Mouse (Mus musculus): ENCODE measurements around the gene Aarsd1. TPM values are rescaled to one million over a fixed set of nuclear protein-coding genes. Genes with fewer than 3 reads are reported as not detected.
A peak's percentile ranks its signal among the peaks of the same experiment; 100 is the strongest.
"Not testable (repeated sequence)": the region's sequence is repeated elsewhere in the genome, so short reads cannot be mapped to it uniquely, and the experiment has no call there.

The Aarsd1 gene
- 10 to 100 TPM; 33.4 to 42.2 TPM for total RNA-seq (2021)
- long read RNA-seq, experiment 1, transcript Aarsd1-201 (12 exons, 1,516 nt), result major isoform, 45 of 56 reads
- long read RNA-seq, experiment 1, partial matches to known transcripts, result 7 of 56 reads
- long read RNA-seq, experiment 1, other reads (novel, unspliced or antisense), result 4 of 56 reads
- long read RNA-seq, experiment 2, transcript Aarsd1-201 (12 exons, 1,516 nt), result major isoform, 44 of 54 reads
- long read RNA-seq, experiment 2, partial matches to known transcripts, result 2 of 54 reads
- long read RNA-seq, experiment 2, other reads (novel, unspliced or antisense), result 8 of 54 reads

DNA sequence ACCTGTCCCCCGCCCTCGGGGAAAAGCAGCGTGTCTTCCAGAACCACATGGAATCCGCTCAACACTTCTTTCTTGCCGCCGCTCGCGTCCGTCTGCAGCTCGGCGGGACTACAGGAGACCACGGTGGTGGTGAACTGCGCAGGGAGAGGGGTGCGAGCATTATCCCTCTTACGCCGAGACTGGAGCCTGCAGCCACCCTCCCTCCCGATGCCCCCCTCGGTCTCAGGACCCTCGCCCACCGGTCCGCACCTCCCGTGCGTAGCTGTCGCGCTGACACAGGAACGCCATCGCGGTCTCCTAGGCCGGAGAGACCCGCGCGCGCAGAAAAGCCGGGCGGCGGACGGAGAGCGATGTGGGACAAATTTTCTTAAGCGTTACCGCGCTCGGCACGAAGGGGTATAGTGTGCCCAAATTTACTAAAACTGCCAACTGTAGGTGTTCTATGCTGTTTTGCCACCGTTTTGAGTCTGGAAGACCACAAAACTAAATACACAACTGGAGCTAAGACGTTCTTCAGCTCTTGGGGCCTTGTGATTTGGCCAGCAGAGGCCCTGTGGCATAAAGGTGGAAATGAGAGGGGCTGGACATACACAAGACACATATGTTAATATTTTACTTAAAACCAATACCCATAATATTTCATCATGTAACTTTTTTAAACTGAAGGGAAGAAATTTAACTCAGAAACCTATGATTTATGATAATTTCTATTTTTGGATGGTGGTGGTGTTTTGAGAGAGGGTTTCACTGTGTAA, at the start of gene Aarsd1:
Gene Aarsd1 (minus strand): TSS at position 515 of the 755 bp plus-strand sequence.
- intact Hi-C loops (cut with DNase I), result no loop called here
- DNase-seq (ENCODE audit: low spot score in 2 of 2), result peak; percentile 84 to 91

GRCm38 (mm10) chr11:101466552-101466950, 49.1 kb upstream of the Aarsd1 start:
- intact Hi-C loops (cut with DNase I), result loop anchor here (5.0 kb wide), 2 partner anchors 51 to 86 kb away; partner anchors contain the start of genes Brca1 and Nbr1
- not testable (repeated sequence) for DNase-seq (ENCODE audit: low spot score in 2 of 2)

GRCm38 (mm10) chr11:101465869-101466551, 48.6 kb upstream of the Aarsd1 start, which contains the start of gene Vat1:
Gene Vat1 (minus strand): TSS chr11:101466230.
- intact Hi-C loops (cut with DNase I), result loop anchor here (5.0 kb wide), 2 partner anchors 51 to 86 kb away; partner anchors contain the start of genes Brca1 and Nbr1
- DNase-seq (ENCODE audit: low spot score in 2 of 2), result peak in 1 of 2 experiments; percentile 55

GRCm38 (mm10) chr11:101465101-101465868, 47.9 kb upstream of the Aarsd1 start:
- intact Hi-C loops (cut with DNase I), result loop anchor here (5.0 kb wide), 2 partner anchors 52 to 87 kb away; partner anchors contain the start of genes Brca1 and Nbr1
- no peak for DNase-seq (ENCODE audit: low spot score in 2 of 2)

DNA sequence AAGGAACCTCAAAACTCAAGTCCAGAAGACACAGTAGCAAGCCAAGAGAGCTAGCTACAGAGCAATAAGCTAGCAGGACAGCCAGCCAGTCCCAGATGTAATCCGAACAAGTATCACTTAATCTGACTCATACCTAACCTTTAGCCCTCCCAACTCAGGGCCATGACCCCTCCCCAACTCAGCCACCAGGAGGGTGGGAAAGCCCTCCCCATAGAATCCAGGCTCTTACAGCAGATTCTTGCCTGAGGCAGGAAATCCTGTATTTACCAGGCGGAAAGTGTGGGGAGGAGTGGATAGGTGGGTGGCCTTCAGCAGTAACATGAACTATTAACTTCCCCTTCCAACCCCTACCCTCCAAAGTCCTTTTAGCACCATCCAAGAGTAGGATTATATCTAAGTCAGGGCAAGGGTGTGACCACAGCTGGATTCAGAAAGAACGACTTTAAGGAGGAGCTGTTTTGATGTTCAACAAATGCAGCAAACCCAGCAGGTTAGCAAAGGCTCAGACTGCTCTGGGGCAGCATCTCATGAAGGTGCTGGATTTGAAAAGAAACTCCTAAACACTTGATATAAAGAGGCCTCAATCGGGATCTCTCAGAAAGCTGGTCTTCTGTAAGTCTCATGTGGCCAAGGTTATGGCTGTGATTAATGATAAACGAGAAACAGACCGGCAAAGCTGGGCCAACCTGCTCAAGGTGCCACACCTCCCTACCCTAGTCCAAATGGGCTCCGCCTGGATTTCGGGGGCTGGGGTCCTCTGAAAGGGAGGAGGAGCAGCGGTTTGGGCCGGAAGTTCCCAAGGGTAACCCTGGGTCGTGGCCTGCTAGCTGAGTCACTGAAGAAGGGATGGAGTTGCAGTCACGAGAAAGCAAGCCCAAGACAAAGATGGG, 47.0 kb upstream of the Aarsd1 start, which contains the start of gene Rnd2:
Gene Rnd2 (plus strand): TSS at position 789 of the 890 bp plus-strand sequence.
- DNase-seq (ENCODE audit: low spot score in 2 of 2), result no peak
- intact Hi-C loops (cut with DNase I), result loop anchor here (5.0 kb wide), 2 partner anchors 53 to 88 kb away; partner anchors contain the start of genes Brca1 and Nbr1

DNA sequence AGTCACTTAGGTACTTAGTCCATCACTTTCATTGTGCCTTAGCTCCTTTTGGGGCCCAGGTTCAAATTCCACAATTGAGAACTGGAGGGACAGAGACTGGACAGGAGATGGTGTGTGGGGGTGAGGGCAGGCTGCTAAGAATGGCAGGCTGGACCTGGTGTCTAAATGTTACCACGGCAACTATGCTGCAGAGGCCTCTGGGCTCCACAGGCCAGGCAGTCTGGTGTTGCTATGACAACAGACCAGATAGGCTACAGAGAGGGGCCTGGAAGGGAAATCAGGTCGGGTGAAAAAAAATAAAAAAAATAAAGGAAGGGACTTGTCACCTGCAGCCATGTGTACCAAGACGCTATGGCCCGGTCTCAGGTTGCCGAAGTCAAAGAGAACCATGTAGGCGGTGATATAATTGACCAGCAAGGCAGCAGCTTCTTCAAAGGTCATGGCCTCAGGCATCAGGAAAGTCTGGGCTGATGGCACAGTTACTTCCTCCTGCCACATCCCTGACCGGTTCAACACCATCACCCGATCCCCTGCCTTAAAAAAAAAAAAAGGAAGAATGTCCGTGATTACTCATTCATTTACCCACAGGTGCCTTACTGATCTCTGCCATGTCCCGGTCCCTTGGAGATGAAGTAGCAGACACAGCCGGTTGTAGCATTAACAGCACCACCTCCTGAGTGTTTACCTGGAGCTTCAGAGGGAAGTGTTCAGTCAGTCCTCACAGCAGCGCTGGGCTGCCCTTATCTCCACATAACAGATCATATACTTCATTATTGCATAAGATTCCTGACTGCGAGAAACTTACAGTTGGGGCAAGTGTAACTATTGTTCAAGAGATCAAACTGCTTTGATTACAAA, 45.4 kb upstream of the Aarsd1 start:
- intact Hi-C loops (cut with DNase I), result no loop called here
- no peak for DNase-seq (ENCODE audit: low spot score in 2 of 2)

- DNase-seq (ENCODE audit: low spot score in 2 of 2), result no peak
- intact Hi-C loops (cut with DNase I), result no loop called here
Observed at GRCm38 (mm10) chr11:101462141-101462540, 44.7 kb upstream of the Aarsd1 start.

- intact Hi-C loops (cut with DNase I), result no loop called here
- DNase-seq (ENCODE audit: low spot score in 2 of 2), result no peak
Observed at GRCm38 (mm10) chr11:101460321-101460720, 42.9 kb upstream of the Aarsd1 start.

- no peak for DNase-seq (ENCODE audit: low spot score in 2 of 2)
- intact Hi-C loops (cut with DNase I), result no loop called here
Observed at GRCm38 (mm10) chr11:101459716-101460115, 42.3 kb upstream of the Aarsd1 start.

DNA sequence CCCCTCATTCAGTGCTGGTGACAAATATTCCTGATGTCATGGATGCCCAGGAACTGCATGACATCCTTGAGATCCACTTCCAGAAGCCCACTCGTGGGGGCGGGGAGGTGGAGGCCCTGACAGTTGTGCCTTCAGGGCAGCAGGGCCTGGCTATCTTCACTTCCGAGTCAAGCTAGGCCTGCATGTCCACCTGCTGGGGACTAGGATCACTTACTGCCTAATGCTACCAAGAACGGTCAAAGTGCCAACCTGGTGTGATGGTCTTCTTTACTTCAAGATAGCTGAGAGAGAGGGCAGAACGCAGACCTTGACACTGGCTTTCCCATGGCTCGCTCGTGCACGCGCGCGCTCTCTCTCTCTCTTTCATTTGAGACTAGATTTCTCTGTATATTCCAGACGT, 40.8 kb upstream of the Aarsd1 start:
- DNase-seq (ENCODE audit: low spot score in 2 of 2), result no peak
- intact Hi-C loops (cut with DNase I), result no loop called here

DNA sequence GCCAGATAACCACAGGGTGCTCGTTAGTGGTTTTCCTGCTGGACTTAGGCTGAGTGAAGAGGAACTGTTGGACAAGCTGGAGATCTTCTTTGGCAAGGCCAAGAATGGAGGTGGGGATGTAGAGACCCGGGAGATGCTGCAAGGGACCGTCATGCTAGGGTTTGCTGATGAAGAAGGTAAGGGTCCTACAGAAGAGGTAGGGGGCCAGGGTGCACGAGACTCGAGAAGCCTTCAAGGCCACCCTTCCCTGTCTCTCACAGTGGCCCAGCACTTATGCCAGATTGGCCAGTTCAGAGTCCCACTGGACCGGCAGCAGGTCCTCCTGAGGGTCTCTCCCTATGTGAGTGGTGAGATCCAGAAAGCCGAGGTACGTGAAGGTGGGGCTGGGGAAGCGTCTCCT, 40.2 kb upstream of the Aarsd1 start:
- no peak for DNase-seq (ENCODE audit: low spot score in 2 of 2)
- intact Hi-C loops (cut with DNase I), result no loop called here

GRCm38 (mm10) chr11:101455627-101456026, 38.2 kb upstream of the Aarsd1 start:
- intact Hi-C loops (cut with DNase I), result no loop called here
- no peak for DNase-seq (ENCODE audit: low spot score in 2 of 2)

- no peak for DNase-seq (ENCODE audit: low spot score in 2 of 2)
- intact Hi-C loops (cut with DNase I), result no loop called here
Observed at GRCm38 (mm10) chr11:101454702-101455101, 37.3 kb upstream of the Aarsd1 start.

GRCm38 (mm10) chr11:101452093-101452774, 34.8 kb upstream of the Aarsd1 start:
- intact Hi-C loops (cut with DNase I), result no loop called here
- no peak for DNase-seq (ENCODE audit: low spot score in 2 of 2)

- intact Hi-C loops (cut with DNase I), result no loop called here
- DNase-seq (ENCODE audit: low spot score in 2 of 2), result no peak
Observed at GRCm38 (mm10) chr11:101451536-101451935, 34.1 kb upstream of the Aarsd1 start.

- intact Hi-C loops (cut with DNase I), result no loop called here
- DNase-seq (ENCODE audit: low spot score in 2 of 2), result no peak
Observed at GRCm38 (mm10) chr11:101450394-101450793, 33.0 kb upstream of the Aarsd1 start.

DNA sequence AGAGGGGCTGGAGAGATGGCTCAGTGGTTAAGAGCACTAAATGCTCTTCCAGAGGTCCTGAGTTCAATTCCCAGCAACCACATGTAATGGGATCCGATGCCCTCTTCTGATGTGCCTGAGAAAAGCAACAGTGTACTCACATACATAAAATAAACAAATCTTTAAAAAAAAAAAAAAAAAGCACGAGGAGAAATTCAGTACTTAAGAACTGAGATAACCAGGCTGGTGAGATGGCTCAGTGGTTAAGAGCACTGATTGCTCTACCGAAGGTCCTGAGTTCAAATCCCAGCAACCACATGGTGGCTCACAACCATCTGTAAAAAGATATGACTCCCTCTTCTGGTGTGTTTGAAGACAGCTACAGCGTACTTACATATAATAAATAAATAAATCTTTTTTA, 32.2 kb upstream of the Aarsd1 start:
- DNase-seq (ENCODE audit: low spot score in 2 of 2); intact Hi-C loops (cut with DNase I): not testable (repeated sequence)
